Mouse (Mus musculus) retina, embryonic 14.5 days (tissue): ENCODE data around the gene Morn5.

Source experiments
- DNase-seq: peaks from one replicate; pipeline ENCODE4 v3.0.0-alpha.2; 2015; ENCODE audit warnings: low spot score

Gene Morn5

DNA sequence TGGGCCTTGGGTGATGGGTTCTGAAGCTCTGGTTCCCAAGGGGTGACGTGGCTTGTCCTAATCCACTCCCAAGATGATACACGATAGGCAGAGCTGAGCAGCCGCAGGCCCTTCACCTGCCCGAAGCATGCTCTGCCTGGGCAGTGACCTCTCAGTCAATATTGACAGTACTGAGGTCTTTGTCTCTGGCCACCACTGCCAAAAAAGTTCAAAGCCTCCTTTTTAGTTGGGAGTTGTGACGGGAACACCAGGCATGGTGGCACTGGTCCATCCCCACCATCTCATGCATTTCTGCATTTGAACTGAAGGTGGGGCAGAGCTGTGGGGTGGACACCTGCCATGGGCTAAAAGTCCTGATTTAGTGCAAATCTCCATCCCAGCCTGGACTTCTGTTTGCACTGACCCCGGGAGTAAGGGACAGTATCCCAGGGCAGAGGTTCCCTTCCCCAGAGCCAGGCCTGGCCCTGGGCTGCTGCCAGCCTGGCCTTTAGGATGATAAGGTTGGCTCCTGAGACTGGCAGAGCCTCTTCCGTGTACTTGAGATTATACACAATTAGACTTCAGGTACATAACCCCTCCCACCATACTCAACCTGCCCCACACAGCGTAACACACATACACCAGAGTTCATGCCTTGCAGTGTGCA, 22.5 kb downstream of the Morn5 start:
- DNase-seq: no peak

GRCm38 (mm10) chr2:36073781-36074180, 24.5 kb downstream of the Morn5 start:
- no peak for DNase-seq

DNA sequence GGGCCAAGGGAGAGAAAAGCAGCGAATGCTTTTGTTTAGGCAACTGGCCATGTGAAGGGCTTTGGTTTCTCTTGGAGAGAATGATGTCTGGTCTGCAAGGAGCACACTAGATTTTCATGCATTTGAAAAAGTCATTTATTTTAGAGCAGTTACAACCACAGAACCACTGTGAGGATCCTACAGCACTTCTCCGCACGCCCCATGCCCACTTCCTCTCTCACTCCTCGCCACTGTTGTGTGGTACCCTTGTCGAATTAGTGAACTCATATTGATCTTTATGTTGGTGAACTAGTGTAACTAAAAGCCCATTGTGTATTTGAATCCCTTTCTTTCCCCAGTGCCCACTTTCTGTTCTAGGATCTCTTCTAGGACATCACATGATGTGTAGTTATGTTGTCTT, 26.0 kb downstream of the Morn5 start:
- DNase-seq: no peak

- no peak for DNase-seq
Observed at GRCm38 (mm10) chr2:36077160-36077761, 28.0 kb downstream of the Morn5 start.

DNA sequence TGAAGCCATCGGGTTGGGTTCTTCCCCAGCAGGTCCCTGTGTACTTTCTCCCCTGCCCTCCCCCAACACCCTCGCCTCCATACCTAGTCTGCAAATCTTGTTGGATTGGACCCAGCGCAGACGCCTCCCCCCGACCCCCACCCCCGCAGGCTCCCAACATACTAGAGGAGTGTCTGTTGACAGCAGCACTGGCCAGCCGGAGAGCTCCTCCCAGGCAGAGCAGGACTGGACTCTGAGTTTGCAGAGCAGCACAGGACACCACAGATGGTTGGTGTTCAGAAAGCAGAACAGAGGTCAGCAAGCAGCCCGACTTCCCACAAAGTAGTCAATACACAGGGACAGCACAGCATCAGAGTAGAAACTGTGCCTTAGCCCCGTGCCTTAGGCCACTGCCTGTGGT, 32.2 kb downstream of the Morn5 start:
- no peak for DNase-seq

- no peak for DNase-seq
Observed at GRCm38 (mm10) chr2:36082802-36083580, 33.7 kb downstream of the Morn5 start.

DNA sequence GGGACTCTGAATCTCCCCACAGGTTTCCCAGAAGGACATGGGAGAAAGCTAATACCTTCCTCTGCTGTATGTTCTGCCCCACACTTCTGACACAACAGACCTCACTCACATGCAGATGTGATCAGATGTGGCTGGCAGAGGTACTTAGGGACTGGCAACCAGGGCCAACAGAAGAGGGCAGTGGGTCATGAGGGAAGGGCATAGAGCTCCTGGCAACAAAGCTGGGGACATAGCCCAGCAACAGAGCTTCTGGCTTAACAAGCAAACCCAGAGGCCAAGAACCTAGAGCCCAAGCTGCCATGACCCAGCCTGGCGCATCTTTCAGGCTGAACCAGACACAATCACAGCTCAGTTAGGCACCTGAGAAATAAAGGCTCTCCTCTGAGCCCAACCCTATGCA, 35.8 kb downstream of the Morn5 start:
- DNase-seq: no peak

DNA sequence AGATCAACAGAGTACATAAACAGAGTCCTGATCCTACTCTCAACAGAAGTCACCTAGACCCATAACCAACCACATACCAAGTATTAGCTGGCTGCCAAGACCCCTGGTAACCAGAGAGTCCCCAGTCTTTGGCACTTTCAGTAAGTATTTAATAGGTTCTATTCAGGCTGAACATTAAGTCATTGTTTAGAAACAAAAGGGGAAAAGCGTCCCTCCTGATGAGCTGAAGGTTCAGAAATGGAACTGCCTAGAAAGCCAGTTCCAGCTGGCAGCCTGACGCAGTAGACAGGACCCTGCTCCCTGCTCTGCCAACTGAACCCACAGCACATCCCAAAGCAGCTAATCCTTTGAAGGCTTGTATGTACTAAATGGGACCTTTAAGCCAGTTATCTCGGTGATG, 39.9 kb downstream of the Morn5 start:
- DNase-seq: no peak

GRCm38 (mm10) chr2:36090853-36091741, 41.8 kb downstream of the Morn5 start:
- DNase-seq: peak; percentile 84

GRCm38 (mm10) chr2:36092748-36093147, 43.5 kb downstream of the Morn5 start:
- no peak for DNase-seq

- DNase-seq: no peak
Observed at GRCm38 (mm10) chr2:36093301-36093700, 44.0 kb downstream of the Morn5 start.

DNA sequence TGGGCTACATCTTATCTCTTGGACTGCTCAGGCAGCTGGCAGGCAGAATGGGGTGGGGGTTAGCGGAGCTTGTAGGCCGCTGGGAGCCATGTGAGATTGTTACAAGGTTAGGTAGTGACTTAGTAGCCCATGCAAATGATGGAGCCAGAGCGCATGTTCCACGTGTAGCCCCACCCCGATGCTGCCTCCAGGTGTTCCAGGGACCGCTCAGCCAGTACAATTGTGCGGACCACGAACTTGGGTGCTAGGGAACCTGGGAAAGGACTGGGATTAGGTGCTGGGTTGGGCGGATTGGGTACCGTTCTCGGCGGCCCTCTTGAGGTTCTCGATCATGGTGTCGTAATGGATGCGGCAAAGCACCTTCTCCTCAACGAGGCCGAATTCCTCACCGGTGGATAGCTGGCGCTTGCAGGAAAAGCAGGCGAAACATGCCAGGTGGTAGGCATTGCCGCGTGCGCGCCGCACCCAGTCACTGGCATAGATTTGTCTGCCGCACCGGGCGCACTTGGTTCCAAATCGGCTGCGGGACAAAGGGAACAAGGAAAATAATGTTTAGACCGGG, 44.7 kb downstream of the Morn5 start:
- DNase-seq: no peak

- DNase-seq: no peak
Observed at GRCm38 (mm10) chr2:36097129-36097815, 48.0 kb downstream of the Morn5 start.

DNA sequence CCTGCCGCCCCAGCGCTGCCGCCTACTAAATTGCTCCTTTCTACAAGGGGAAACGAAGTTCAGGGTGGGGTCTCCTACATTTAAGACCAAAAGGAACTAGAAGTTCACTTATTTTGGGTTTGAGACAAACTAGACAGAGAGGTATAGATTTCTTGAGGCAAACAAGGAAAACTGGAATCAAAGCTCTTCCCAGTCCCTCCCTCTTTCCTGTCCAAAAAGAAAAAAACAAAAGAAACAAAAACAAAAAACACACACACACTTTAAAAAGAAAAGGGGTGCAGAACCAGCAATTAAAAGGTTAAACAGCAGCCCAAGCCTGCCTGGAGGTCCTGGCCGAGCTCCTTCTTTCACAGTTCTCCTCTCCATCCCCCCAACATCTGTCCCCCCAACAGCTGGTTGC, 48.8 kb downstream of the Morn5 start:
- DNase-seq: no peak

GRCm38 (mm10) chr2:36099739-36100138, 50.5 kb downstream of the Morn5 start:
- no peak for DNase-seq

DNA sequence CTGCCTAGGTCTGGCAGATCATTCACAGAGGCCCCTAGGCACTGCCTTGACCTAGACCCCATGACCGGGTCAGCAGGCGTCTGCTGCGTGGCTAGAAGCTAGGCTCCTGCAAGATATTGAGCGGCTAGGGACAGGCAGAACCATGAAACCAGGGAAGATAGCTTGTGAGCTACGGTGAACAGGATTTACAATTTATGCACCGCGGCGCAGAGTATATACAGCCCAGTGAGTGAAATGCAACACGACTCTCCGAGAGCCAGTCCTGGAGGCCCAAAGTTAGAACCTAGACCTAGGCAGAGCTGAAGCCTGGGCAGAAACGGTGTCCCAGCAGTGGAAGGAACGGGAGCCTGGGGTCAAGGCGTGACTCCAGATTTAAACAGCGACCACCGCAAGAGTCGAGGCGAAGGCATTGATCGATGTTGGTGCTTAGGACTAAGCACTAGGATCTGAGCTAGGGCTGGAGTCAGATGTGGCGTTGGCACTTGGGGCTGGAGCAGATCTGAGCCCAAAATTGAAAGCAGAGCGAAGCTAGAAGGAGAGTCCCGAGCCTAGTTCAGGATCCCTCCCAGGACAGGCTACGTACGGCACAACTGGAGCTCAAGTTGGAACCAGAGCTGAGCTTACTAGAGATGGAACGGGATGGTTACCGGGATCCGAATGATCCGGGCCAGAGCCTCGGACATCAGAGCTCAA, 52.8 kb downstream of the Morn5 start:
- DNase-seq: no peak

DNA sequence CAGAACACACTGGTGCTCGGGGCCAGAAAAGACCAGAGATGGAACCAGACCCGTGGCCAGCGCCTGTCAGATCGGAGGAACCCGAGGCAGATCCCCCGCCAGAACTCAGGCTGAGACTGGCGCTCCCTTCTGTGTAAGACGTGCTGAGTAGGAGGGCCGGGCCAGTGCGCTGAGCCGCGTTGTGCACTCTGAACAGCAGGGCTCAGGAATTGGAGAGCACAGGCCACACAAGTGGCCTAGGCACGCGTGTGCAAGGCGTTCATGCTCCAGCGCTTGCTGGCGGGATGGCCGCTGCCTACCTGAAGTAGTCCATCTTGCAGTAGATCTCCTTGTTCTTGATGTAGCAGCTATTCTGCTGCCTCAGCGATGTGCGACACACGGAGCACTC, 53.3 kb downstream of the Morn5 start:
- peak; percentile 54 for DNase-seq

DNA sequence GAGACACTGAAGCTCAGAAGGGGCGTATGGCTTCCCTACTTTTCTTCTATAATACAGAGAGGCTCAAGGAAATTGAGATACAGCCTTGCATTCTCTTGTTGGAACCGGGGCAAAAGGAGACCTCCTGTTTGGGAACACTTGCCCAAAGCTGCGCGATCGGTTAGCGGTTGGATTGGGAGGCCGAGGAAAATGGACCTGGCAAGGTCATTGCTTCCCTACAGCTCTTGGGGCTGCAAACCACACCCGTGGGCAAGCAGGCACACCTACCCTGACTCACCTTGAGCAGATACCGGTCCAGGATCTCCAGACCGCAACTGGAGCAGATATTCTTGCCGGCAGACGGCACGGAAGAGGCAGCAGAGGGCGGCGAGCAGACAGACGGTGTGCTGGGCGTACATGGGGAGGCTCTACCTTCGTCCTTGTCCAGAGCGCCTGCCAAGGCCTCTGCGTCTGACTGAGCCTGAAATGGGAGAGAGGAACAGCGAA, 53.9 kb downstream of the Morn5 start:
- DNase-seq: no peak

GRCm38 (mm10) chr2:36103555-36104367, 54.5 kb downstream of the Morn5 start:
- no peak for DNase-seq
